14 mouse cellular contexts compared by ENCODE assay signal in genomic region chr10:21334349-21335105, GRCm38 (mm10). TPM values are rescaled to one million over a fixed set of nuclear protein-coding genes. Genes with fewer than 3 reads are reported as not detected.
DNase-seq lines count a peak whose midpoint lies in the region; ATAC-seq lines count a peak whose summit lies in the region.
"Had no signal": no experiment of that assay in that cellular context is flagged by ENCODE, and none has a peak within 500 bp of the region (broad histone marks: within the 10 kb centered on the region; RNA-seq: fewer than 3 reads in every experiment).

No protein-coding gene starts in this region.

- H3K4me3 ChIP-seq in heart, embryonic 14.5 days (ENCODE audit: control insufficient read depth in 1 of 2, insufficient read depth in 1 of 2, low read depth in 1 of 2, low read length in 2 of 2) = no peak overlapping the region
- H3K4me3 ChIP-seq: hindbrain, embryonic 10.5 days; neural tube, embryonic 12.5 days had no signal

- 54% methylated on average over 7 of the region's 7 CpGs for WGBS in heart, embryonic 14.5 days

- no peaks in the 10 kb centered on the region; a peak in 1 of 4 replicates for H3K4me1 ChIP-seq in heart, embryonic 14.5 days (ENCODE audit: control insufficient read depth in 2 of 2, insufficient read depth in 2 of 2, low read length in 2 of 2)
- H3K4me1 ChIP-seq: hindbrain, embryonic 10.5 days; neural tube, embryonic 12.5 days had no signal

- H3K9me3 ChIP-seq in heart, embryonic 14.5 days (ENCODE audit: control insufficient read depth, low read length) = peaks cover 6% of the 10 kb centered on the region; the same call in 1 of the 2 replicates

- peaks cover 23% of the 10 kb centered on the region for H3K36me3 ChIP-seq in heart, embryonic 14.5 days (ENCODE audit: control insufficient read depth, insufficient read depth, low read length)

- H3K4me2 ChIP-seq in heart, embryonic 14.5 days (ENCODE audit: low read length) = no peak overlapping the region
- H3K4me2 ChIP-seq: lung, embryonic 14.5 days; neural tube, embryonic 12.5 days had no signal

- 0 out of 4 replicates have a peak overlapping the region, but pooled peaks of 1 of the 2 experiments have one; percentile 4 for H3K27ac ChIP-seq in heart, embryonic 14.5 days (replicated peaks in 1 of 2; ENCODE audit: control insufficient read depth in 1 of 2, insufficient read depth in 1 of 2, low read depth in 2 of 2, low read length in 2 of 2)
- H3K27ac ChIP-seq: hindbrain, embryonic 10.5 days; neural tube, embryonic 12.5 days had no signal

- no peaks in the 10 kb centered on the region for H3K27me3 ChIP-seq in heart, embryonic 14.5 days (ENCODE audit: control insufficient read depth, insufficient read depth, low read length)
- H3K27me3 ChIP-seq: neural tube, embryonic 12.5 days had no signal

- intact Hi-C loops in heart, postnatal 25 days (cut with DNase I) = no loop called here

- no peak for DNase-seq in heart, postnatal 25 days (ENCODE audit: low spot score)
- DNase-seq in urinary bladder, postnatal 14 days (ENCODE audit: low spot score) = peak; percentile 29
- DNase-seq in urinary bladder, adult 2 months (ENCODE audit: low spot score) = no peak
- DNase-seq in fibroblast of lung, adult 2 months (ENCODE audit: low read depth) = peak; percentile 20
- DNase-seq in adipocyte (ENCODE audit: low spot score) = no peak
- DNase-seq in spleen, postnatal 36 days (ENCODE audit: low spot score in 2 of 2) = no peak
- DNase-seq: cerebellum, postnatal 25 days; kidney, adult 8-10 months; lung, embryonic 14.5 days; midbrain, embryonic 14.5 days had no signal

- 0 out of 2 replicates have a peak, but pooled peaks have one; percentile 21 for ATAC-seq in heart, embryonic 14.5 days (ENCODE audit: insufficient number of reproducible peaks, insufficient read depth, low FRiP score, low read depth)

- H3K9ac ChIP-seq in heart, embryonic 14.5 days (ENCODE audit: low read length) = no peak overlapping the region
- H3K9ac ChIP-seq: lung, embryonic 14.5 days; neural tube, embryonic 12.5 days had no signal

RNA-seq across cellular contexts. Expression of gene Hbs1l, which starts 38.7 kb away (rescaled TPM):
- polyA plus RNA-seq in heart, embryonic 14.5 days (2014; fragmentation: Nextera tagmentation; extraction: Ambion mirVana) = 67.1 and 70.3 TPM in 2 replicates
- 10 to 100 TPM; 70.1 to 74.9 TPM for total RNA-seq in heart, postnatal 25 days (2021)
- 23.7 and 29.3 TPM in 2 replicates for polyA plus RNA-seq in urinary bladder, adult 2 months (2012; rRNA removed)

RNA-seq across cellular contexts. Expression of gene Aldh8a1, which starts 42.6 kb away (rescaled TPM):
- not detected in 2 replicates for polyA plus RNA-seq in heart, embryonic 14.5 days (2014; fragmentation: Nextera tagmentation; extraction: Ambion mirVana)
- not detected for total RNA-seq in heart, postnatal 25 days (2021)
- 0.03 and 0.04 TPM in 2 replicates for polyA plus RNA-seq in urinary bladder, adult 2 months (2012; rRNA removed)
- total RNA-seq: gastrocnemius, adult 18-20 months had no signal
- polyA plus RNA-seq: lung, embryonic 14.5 days; midbrain, embryonic 14.5 days had no signal

Comparison
In these comparisons a context has a peak if more than half of its experiments do, and no peak if none do; other contexts are left out.
1. DNase-seq: peak in urinary bladder, postnatal 14 days (single experiment) and fibroblast of lung, adult 2 months (single experiment); none in heart, postnatal 25 days (single experiment), urinary bladder, adult 2 months (single experiment), adipocyte (single experiment) and spleen, postnatal 36 days (0 of 2).